Mouse (Mus musculus) small intestine, adult 2 months (tissue): ENCODE measurements around the gene 1810046K07Rik.

ENCODE experiments used
- CTCF ChIP-seq: fragments of 200-500 bp; IDR thresholded peaks from 2 replicates; pipeline ENCODE4 v1.5.1; 2012; ENCODE audit warnings: low read depth, mild to moderate bottlenecking, control low read depth, inconsistent platforms, low read length, moderate library complexity, mixed read lengths; ENCODE audit not compliant: insufficient replicate concordance, insufficient read length; ENCODE audit errors: extremely low read depth
- POLR2A ChIP-seq: fragments of 200-500 bp; IDR thresholded peaks from 2 replicates; pipeline ENCODE4 v1.6.1; 2012; ENCODE audit warnings: low read depth, mild to moderate bottlenecking, control low read depth, inconsistent platforms, low read length, moderate library complexity

GRCm38 (mm10) chr9:51312554-51313317, 16.0 kb downstream of the 1810046K07Rik start:
- TF ChIP-seq CTCF (no peak), POLR2A (no peak)
